Mouse (Mus musculus) cortical plate, adult 2 months (tissue): ENCODE data around the gene Cpeb2.

Experiments used
- CTCF ChIP-seq: fragments of 200-500 bp; IDR thresholded peaks from 2 replicates; pipeline ENCODE4 v1.5.1; 2011; ENCODE audit warnings: mild to moderate bottlenecking, control low read depth, low read length; ENCODE audit not compliant: insufficient read depth; ENCODE audit errors: extremely low read depth
- POLR2A ChIP-seq: fragments of 200-500 bp; IDR thresholded peaks from 2 replicates; pipeline ENCODE4 v1.6.1; 2011; ENCODE audit warnings: mild to moderate bottlenecking, low read length, control low read depth; ENCODE audit not compliant: insufficient read depth; ENCODE audit errors: extremely low read depth

GRCm38 (mm10) chr5:43305449-43305848 is 72.5 kb downstream of the Cpeb2 start:
- TF ChIP-seq CTCF (no peak), POLR2A (no peak)
